Mouse (Mus musculus) layer of hippocampus, adult 8-10 months (tissue): ENCODE results near the gene Npas4. TPM values are rescaled to one million over a fixed set of nuclear protein-coding genes. Genes with fewer than 3 reads are reported as not detected.
A peak's percentile ranks its signal among the peaks of the same experiment; 100 is the strongest.
"Not testable (repeated sequence)": the region's sequence is repeated elsewhere in the genome, so short reads cannot be mapped to it uniquely, and the experiment has no call there.

Source experiments
- DNase-seq, 2 experiments: peaks; one replicate each; pipeline ENCODE4 v3.0.0; 2022; ENCODE audit warnings: low spot score in 2 of 2
- total RNA-seq, 4 experiments: library from RNA; stranded (reverse); gene quantifications; 2 replicates each; pipeline ENCODE4 v1.2.4; 2022

Gene Npas4
- total RNA-seq, result 10 to 100 TPM in 2 of 4 experiments, 1 to 10 TPM in 2; 4.0 to 10.8 (median 8.3) TPM

GRCm38 (mm10) chr19:4990256-4990625 is at the start of gene Npas4:
Gene Npas4, minus strand, starts transcription at chr19:4990316.
- no peak for DNase-seq

GRCm38 (mm10) chr19:5039301-5040114 is 49.4 kb upstream of the Npas4 start:
- DNase-seq, result no peak

- peak; percentile 86 to 87 for DNase-seq
Observed at GRCm38 (mm10) chr19:5038709-5039156, 48.6 kb upstream of the Npas4 start, which contains the start of the genes B4gat1 and AC124502.3. Gene B4gat1, plus strand, starts transcription at chr19:5038826. Gene AC124502.3, plus strand, starts transcription at chr19:5038891.

- DNase-seq, result peak; percentile 78 to 87
Observed at GRCm38 (mm10) chr19:5037678-5038571, 47.8 kb upstream of the Npas4 start.

GRCm38 (mm10) chr19:5036577-5036976 is 46.5 kb upstream of the Npas4 start:
- DNase-seq, result no peak

GRCm38 (mm10) chr19:5032686-5033085 is 42.6 kb upstream of the Npas4 start:
- no peak for DNase-seq

GRCm38 (mm10) chr19:5026111-5026510 is 36.0 kb upstream of the Npas4 start:
- no peak for DNase-seq

GRCm38 (mm10) chr19:5023621-5024479 is 33.7 kb upstream of the Npas4 start, which contains the start of gene Slc29a2:
Gene Slc29a2, plus strand, starts transcription at chr19:5023860.
- peak; percentile 84 to 86 for DNase-seq

GRCm38 (mm10) chr19:5021416-5021815 is 31.3 kb upstream of the Npas4 start:
- no peak for DNase-seq

GRCm38 (mm10) chr19:5018191-5018590 is 28.1 kb upstream of the Npas4 start:
- no peak for DNase-seq

GRCm38 (mm10) chr19:5017611-5018010 is 27.5 kb upstream of the Npas4 start:
- no peak for DNase-seq

GRCm38 (mm10) chr19:5016782-5017181 is 26.7 kb upstream of the Npas4 start:
- DNase-seq, result no peak

- no peak for DNase-seq
Observed at GRCm38 (mm10) chr19:5016221-5016742, 26.2 kb upstream of the Npas4 start.

GRCm38 (mm10) chr19:5014961-5015398 is 24.9 kb upstream of the Npas4 start:
- no peak for DNase-seq

GRCm38 (mm10) chr19:5013138-5013537 is 23.0 kb upstream of the Npas4 start:
- DNase-seq, result no peak

- no peak for DNase-seq
Observed at GRCm38 (mm10) chr19:5004925-5005324, 14.8 kb upstream of the Npas4 start.

- DNase-seq, result not testable (repeated sequence)
Observed at GRCm38 (mm10) chr19:5003644-5004043, 13.5 kb upstream of the Npas4 start.

- peak; percentile 94 to 97 for DNase-seq
Observed at GRCm38 (mm10) chr19:5001666-5002406, 11.7 kb upstream of the Npas4 start.

GRCm38 (mm10) chr19:4999445-5000140 is 9.5 kb upstream of the Npas4 start:
- peak; percentile 48 to 63 for DNase-seq
